Mouse (Mus musculus) adrenal gland, adult 18-20 months (tissue): ENCODE measurements at regions not wholly inside any gene's neighbourhood (a gene's known extent, or its start where the extent isn't known, plus 50 kb on each side); places are given as distances from the start of the nearest gene placed in this dataset.
"Not testable (repeated sequence)": the region's sequence is repeated elsewhere in the genome, so short reads cannot be mapped to it uniquely, and the experiment has no call there.

Experiments used
- DNase-seq, 2 experiments: peaks; one replicate each; pipeline ENCODE4 v3.0.0; 2021 to 2022; ENCODE audit warnings: low spot score in 2 of 2

DNA sequence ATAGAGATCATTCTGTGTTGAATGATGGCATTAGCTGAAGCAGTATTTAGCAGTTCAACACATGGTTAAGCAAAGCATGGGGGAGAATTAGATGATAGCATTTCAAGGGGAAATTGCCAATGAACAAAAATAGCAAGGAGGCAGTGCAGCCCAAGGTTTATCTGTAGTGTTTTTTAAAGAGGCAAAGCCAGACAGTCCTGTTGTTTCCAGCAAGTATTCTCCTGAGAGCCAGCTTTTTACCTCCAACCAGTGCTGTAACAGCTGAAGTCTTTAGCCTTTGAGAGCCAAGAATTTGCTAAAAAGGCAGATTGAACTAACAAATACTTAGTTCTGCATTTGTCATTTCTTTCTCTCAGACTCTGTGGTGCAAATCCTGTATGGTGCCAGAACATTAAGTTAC is 305.1 kb upstream of the Arx start:
- DNase-seq, result no peak

DNA sequence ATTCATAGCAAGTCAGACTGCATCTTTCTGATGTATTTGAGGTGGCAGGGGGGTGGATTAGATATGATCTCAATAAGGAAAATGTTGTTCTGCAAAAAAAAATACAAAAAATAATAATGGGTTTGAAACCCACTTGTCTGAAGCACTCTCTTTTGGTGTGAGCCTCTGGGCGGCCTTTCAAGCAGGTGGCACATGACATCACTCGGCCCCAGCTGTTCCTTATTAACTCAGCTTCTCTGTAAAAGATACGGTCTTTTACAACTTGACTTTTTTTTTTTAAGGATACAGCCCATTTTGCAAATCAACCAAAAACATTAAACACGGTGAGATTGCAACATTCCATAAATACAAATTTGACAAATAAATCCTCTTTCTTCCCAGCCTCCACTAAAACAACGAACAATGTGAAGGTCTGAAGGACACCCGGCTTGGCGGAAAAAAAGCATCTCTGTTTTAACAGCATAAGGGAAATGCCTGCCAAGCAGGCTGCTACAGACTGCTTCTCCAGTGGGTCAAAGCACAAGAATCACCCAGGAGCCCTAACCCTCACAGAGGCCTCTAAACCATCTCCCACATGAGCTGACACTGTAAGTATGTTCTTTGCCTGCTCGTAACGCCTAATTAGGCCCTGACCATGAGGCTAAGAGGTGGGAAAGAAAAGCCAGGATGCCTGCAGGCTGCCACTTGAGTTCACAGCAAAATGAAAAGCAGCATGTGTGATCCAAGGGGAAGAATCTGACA is 283.8 kb upstream of the Arx start:
- no peak for DNase-seq

DNA sequence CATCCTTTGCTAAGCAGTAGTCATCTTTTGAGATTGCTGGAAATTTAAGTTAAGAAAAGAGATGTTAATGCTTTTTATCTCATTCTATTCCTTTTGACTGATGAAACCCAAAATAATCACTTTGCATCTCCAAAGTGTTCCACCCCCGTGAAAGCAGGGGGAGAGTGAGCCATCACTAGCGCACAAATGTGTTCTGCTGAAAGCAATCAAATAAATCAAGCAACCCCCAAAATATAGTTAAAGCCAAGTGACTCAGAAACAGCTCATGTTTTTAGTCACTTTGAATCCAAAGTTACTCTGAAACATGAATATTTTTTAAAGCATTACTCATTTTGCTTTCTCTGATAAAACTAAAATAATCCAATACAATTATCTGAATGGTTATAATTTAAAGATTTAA is 279.6 kb upstream of the Arx start:
- DNase-seq, result no peak

DNA sequence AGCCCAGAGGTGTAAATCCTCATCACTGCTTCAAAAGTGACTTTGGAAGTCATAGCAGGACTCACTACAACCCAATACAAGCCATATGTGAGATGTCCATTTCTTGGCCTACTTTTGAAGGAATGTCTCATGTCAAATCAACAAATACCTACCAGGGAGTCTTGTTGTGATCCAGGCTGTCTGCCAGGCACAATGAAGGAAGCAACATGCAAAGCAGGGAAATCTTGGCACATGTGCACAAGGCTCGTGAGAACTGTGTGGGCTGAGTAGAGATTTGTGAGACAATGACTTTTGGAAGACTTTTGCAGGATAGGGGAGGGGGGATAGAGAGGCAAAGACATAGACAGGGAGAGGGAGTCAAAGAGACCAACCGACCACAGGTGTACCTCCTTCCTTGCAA is 274.7 kb upstream of the Arx start:
- no peak for DNase-seq

DNA sequence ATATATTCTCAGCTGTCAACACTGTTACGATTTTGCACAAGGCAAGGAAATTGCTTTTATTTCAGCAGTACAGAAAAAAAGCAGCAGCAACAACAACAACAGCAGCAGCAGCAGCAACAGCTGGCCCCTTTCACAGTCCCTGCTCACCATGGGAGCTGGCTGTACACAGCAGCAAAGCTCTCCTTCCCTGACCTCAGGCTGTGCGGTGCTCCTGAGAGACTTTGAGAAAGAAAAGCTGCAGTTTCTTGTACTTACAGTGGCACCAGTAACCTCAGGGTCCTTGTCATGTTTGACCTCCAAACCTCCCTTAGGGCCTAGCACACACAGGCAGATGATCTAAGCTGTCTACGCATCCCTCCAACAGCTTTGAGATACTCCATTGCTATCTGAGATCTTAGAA is 269.9 kb upstream of the Arx start:
- DNase-seq, result no peak

DNA sequence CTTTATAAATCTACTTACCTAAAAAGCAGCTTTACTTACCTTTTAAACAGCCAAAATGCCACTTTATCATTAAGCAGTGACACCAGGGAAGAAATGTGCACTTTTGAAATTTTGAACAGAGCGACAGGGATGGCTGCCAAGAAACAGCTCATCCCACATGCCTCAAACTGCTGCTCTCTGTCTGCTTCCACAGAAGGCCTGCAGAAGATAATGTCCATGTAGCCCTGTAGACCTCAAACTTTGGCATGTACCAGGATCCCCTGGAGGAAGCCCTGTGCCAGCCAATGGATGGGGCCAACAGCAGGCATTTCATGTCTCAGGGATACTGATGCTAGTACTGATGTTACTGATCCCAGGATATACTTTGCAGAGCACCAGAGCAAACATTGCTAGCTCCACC is 245.1 kb upstream of the Arx start:
- DNase-seq, result no peak

DNA sequence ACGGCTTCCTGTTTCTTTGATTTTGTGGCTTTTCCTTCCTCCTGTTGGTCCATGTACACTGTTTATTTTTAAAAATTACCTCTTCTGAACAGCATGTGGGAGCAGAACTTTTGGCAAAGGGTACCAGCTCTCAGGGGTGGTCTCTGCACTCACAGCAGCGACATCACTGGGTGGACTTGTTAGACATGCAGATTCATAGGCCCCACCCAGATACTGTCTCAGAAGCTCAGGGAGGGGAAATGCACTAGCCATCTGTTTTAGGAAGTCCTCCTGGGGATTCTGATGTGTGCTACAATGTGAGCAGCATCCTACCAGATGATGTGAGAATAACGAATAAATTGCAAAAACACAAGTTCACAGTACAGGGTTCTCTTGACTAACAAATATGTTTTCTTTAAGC is 243.5 kb upstream of the Arx start:
- DNase-seq, result no peak

DNA sequence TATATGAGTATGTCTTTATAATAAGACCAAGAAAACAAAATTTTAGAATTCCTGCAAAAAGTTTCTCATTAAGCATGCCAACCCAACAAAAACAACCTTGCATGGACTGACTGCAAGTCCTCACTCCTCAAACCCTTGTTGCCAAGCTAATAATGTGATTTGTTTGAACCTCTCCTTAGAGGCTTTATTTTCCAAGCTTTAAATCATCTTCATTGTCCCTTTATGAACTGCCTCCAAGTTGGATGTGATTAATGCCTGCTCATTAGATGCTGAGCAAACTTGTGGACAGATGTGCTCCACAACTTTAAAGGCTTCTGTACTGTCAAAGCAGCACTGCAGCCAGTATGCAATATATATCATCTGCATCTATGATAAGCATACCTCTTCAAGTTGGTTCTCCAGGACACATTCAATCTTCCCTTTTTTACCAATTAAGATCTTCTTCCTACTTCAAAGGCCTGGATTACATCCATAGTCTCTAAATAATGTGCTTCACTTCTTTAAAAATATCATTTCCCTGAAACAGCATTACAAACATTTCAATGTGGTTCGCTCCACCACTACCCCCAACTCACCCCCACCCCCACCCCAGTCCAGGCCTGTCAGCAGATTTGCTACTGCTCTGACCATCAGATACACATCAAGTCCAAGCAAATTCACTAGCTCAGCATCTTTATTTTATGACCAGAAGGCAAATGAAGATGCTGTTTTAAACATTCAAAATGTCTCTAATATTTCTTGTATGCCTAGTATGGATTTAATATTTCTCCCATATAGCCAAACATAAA is 237.1 kb upstream of the Arx start:
- DNase-seq, result no peak

DNA sequence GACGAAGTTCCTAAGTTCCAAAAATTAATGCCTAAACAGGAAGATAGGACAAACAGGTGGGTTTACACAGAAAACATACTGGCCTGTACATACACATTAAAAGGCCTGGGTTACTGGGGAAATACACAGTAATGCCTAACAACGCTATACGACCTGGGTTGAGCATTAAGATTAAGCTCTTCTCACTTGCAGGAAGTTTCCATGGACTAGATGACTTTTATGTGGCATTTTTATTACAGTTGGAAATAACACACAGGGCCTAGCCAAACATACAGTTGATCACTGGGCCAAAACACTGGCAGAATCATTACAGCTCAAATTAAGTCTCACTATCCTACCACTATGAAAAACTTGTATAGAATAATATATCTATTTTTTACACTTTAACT is 236.5 kb upstream of the Arx start:
- DNase-seq, result no peak

DNA sequence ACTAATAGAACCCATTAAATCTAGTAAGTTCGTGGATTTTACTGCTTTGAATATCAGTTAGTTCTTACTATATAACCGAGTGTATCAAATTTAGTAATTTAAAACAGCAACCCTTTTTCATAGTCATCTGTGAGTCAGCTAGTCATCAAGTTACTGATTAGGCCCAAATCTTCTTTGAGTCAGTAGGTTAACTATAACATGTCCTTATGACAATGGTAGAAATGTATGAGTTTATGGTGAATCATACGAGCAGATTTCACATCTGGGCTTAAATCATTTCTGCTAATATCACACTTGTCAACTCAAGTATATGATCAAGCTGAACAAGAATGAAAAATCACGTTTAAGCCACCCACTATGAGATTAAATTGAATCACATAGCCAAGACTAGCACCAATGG is 226.7 kb upstream of the Arx start:
- no peak for DNase-seq

DNA sequence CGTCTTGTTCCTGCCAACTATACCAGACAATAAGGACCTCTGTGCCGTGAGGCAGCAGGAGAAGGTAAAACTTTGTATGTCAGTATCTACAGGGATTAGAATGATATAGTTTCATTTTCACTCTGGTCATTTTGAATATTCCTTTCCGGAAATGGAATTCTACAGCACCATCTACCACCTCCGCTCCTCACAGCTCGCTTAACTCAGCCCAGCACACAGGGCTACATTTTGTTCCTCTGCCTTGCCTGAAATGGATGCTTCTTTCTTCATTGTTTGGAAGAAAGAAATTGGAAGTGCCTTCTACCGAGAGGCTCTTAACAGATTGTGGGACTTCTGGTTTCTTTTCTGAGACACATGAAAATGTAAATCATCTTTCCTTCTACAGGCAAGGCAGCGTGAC is 217.4 kb upstream of the Arx start:
- DNase-seq, result no peak

DNA sequence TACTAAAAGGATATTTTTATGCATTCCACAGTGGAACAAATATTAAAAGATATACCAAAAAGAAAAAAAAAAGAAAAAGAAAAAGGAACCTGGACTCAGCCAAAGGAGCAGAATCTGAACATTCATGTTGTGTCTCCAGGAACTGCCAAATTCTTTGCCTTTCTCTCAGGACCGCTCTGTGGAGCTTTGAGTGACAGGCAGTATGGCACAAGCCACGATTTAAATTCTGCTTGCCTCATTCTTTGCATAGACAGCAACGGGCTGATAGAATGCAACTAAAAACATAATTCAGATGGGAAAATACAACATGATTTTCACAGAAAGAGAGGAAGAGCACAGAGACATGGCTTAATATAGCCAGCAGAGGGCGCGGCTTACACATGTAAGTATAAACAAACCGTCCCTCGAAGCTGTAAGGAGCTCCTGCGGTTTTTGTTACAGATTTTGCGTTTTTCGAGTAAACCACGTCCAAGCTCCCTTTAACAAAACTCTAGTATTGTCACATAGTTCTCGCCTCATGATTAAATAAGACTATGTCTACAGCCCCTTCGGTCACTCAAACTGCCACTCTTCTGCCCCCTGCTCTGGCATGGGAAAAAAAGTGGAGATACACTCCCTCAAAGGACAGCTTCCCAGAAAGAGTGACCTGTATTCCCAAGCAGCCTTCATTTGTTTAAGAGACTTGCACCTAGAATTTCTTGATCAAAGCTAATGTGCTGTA is 216.5 kb upstream of the Arx start:
- peak in 1 of 2 experiments; percentile 37 for DNase-seq

DNA sequence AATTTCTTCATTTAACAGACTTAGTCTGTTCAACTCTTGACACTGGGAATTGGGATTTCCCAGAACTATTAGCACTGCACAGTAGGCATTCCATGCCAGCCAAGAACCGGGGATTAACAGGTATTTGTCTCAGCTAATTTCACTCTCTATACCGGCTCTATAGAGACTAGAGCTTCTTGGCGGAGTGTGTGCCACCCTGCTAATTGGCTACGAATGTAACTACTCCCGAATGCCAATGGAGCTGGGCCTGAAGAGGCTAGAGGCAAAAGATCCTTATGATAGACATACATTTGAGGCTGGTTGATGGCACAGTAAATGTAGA is 216.0 kb upstream of the Arx start:
- DNase-seq, result no peak

DNA sequence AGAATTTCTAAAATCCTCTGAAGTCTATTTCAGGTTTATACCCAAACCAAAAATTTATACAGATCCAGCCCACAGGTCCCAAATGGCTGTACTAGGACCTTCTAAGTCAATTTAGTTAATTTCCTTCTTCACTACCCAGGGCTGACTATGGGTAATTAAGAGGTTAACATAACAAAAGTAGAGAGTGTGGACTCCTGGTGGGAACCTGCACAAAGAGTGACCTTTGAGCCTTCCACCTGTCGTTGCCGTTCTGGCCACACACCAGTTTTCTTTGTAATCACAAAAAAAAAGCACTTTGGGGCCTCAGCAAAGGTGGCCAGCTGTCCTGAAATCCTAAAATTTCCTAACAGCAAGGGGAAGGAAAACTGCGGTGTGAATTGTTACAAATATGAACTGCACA is 197.3 kb upstream of the Arx start:
- no peak for DNase-seq

DNA sequence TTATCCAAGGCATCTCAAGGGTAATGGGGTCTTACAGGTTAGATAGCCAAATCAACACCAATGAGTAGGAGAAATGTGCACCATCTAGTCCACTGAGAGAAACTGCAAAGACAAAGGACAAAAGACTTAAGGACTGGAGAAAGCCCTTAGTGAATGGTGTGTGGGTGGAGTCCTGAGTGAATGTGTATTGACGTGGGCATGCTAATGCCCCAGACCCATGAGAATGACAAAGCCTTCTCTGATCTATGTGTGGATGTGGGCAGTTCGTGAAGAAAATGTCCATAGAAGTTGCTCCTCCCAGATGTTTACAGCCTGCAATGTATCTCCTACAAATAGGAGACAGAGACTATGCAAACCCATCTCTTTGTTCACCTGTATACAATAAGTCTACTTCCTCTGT is 188.7 kb upstream of the Arx start:
- no peak for DNase-seq

DNA sequence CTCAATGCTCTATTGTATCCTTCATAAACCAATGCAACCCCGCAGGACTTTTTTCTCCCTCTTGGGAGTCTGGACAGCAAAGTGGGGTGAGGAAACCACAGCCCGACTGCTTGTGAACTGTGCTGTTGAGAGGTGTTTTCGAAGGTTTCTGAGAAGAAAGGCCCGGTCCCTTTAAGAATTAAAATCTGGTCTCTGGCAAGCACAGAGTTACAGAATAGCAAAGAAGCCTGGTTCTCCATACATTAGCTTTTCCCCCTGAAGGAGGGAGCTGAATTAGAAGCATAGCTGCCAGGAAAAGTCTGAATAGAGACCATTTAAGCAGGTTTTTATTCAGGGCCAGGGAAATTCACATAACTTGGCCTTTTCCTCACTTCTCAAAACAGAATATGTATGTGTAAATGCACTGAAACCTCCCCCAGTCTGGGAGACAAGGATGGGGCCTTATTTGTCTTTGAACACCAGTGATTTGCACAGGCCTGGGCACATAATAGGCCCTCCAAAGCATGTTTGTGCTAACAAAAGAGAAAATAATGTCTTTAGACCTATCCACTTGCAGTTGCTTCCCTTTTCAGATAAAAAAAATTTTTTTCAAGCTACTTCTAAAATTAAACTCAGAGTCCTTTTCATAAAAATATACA is 178.2 kb upstream of the Arx start:
- no peak for DNase-seq

DNA sequence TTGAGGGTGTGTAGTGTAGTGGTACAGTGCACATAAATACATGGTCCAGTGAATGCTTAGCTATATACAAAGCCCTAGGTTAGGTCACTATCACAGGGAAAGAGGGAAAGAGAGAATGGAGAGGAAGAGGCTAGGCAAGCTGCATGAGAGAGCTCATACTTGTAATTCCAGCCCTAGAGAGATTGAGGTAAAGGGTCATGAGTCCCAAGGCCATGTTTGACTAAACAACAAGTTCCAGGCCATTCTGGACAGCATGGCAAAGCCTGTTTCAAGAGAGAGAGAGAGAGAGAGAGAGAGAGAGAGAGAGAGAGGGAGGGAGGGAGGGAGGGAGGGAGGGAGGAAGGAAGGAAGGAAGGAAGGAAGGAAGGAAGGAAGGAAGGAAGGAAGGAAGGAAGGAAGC is 131.9 kb upstream of the Arx start:
- not testable (repeated sequence) for DNase-seq

DNA sequence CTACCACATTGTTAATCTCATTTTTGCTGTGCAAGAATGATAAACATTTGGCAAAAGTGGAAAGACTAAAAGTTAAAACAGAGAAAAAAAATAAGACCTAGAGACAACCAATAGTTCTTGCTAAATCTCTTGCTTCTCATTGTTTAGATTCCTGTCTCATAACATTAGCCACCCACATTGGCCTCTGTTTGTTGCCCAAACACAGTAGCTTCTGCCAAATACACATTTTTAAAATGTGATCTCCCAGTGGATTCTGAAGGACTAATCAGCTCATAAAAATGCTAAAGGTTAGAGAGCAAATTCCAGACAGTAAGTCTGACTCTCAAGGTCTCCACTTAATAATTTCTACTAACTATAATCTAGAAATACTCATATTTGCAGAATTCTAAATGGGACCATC is 127.1 kb upstream of the Arx start:
- DNase-seq, result no peak

DNA sequence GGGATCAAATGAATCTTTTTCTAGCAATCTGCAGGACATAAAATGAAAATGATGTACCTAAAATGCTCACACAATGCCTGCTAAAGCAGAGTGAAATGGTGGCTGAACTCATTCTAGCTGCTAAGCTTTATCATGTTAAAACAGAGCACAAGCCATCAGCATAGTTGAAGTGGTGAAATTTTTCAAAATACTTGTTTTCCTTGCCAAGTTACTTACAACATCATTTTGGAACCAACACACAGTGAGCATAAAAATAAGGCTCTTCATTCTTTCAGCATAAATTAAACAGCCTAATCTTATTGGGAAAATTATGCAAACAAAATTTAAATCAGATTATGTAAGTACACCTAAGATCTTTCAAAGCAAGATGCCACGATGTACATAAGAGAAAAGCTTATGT is 125.3 kb upstream of the Arx start:
- DNase-seq, result no peak
